Mouse (Mus musculus) thymus, postnatal 10 days (tissue): Measurements from ENCODE around the gene Slc35b3.

ENCODE experiments used
- DNase-seq, 2 experiments: peaks; one replicate each; pipeline ENCODE4 v3.0.0; 2021; ENCODE audit warnings: low spot score in 2 of 2

Slc35b3 gene

DNA sequence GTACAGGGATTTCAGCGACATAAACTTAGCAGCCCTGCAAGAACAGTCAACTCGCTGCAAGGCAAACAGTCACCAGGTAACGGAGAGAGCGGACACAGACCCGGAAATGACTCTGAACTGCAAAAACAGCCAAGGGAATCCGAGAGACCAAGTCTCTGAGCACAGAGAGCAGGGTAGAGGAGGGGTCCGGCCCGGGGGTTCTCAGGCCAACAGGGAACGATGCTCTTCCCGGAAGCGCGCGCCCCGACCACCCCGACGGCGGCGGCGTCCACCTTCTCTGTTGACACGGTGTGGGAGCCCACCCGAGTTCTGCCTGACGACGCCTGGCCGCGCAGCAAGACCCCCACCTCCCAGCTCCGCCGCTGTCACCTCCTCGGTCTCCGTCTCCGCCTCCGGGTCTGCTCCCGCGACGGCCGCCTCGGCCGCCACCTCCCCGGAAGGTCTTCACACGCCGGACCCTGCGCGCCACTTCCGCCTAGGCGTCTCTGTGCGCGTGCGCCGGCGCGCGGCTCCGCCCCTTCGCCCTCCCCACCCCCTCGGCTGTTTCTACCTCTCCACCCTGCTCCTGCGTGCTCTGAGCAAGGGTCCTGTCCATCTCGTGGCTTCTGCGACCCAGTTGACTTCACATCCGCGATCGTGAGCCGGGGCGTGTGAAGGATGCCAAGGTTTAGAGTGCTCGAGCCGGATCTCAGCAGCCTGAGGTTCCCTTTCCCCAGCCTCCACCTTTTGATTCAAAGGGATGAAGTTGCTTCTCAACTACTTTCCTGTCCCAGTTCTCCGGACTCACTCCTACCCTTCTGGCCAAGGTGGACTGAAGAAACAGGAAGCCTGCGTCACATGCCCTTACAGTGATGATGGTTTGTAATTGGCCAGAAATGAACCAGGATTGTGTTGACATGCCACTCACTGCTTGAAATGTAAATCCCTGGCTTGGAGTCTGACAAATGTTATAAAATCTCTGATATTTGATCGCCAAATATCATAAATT, at the start of gene Slc35b3:
Gene Slc35b3 (minus strand): TSS at position 813 of the 988 bp plus-strand sequence.
- DNase-seq = peak; percentile 75 to 87

DNA sequence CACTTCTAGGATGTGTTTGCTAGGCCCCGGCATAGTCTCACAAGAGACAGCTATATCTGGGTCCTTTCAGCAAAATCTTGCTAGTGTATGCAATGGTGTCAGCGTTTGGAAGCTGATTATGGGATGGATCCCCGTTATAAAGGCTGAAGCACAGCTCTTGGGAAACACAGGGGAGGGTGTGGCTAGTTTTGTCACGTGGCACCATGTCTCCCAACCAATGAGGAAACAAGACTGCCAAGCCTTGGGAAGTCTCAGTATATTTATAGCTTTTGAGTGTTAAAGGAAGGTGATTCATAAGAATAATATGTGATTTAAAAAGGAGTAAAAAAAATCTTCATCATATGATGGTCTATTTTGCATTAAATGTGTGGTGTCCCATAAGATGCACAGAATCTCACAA, 49.6 kb upstream of the Slc35b3 start:
- no peak for DNase-seq

DNA sequence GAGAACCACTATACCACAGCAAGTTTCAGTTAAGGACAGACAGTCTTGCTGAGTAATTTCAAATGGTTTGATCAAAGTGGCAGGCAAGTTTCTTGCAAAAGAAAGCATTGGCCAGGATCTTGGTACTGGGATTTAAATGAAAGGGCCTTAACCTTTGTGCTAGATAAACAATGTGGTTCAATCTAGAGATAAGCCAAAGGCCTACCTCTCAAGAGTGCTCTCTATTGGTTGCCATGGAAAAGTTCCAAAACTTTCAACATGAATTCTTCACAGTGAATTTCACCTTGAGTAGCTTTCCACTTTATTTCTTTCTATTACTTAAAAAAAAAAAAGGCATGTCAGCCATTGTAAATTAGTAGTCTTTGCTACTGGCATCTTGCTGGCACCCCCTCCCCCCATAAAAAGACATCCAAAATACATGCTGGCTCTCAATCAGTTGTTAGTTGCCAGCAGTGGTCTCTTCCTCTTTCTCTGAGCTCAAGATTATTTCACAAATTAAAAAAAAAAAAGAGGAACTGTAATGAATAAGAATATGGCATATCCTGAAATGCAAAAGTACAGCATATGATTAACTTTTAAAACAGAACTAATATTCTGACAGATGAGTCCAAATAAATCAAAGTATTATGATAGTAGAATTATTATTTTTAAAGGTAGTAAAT, 42.6 kb upstream of the Slc35b3 start:
- DNase-seq = no peak

- no peak for DNase-seq
Observed at GRCm38 (mm10) chr13:39002424-39002823, 41.7 kb upstream of the Slc35b3 start.

GRCm38 (mm10) chr13:39001434-39001833, 40.8 kb upstream of the Slc35b3 start:
- no peak for DNase-seq

DNA sequence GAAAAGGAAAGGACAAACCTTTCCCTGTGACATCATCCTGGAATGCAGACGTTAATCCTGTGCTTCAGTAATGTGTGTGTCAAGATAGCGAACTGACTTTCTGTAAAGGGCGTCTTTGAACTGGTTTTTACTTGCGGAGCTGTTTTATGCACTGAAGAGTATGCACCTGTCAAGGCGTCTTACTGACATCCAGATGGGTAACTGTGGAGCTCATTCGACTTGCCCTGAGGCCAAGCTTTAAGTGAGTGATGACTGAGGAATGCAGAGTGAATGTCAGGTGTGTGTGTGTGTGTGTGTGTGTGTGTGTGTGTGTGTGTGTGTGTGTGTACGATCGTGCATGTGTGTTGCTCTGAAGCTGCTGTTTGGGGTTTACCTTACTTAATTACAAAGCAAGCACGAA, 38.3 kb upstream of the Slc35b3 start:
- DNase-seq = no peak

- no peak for DNase-seq
Observed at GRCm38 (mm10) chr13:38992529-38992928, 31.9 kb upstream of the Slc35b3 start.

DNA sequence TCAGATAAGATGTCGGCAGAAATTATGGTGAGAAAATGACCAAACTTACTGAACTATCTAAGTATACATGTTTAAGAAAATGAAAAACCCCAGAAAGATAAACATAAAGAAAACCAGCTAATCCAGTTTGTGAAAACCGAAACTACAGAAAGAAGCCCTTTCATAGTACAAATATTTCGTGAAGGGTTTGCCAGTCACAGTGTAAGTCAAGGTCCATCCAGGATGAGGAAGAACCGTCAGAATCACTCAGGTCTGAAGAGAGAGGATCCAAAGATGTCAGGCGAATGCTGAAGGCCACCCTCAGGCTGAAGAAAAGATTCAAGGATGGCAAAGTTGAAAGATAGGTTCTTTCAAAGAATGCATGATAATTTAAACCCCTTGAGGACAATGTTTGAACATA, 23.1 kb upstream of the Slc35b3 start:
- DNase-seq = no peak

DNA sequence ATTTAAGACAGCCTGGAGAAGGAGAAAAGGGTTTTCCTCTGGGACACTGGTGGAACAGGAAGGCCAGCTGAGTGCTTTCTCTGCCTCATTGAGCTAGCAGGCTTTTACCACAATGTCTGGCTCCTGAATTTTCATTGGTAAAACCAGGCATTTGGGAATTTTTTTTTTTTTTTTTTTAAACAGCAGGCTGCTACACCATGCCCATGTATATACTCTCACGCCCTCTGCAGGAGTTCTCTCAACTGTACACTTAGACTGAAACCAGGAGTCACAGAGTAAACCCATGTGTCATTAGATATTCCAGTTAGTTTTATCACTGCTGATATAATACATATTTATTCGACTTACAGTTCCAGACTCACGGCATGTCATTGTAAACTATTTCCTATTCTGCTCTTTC, 20.2 kb upstream of the Slc35b3 start:
- no peak for DNase-seq

- DNase-seq = no peak
Observed at GRCm38 (mm10) chr13:38976978-38977377, 16.3 kb upstream of the Slc35b3 start.

DNA sequence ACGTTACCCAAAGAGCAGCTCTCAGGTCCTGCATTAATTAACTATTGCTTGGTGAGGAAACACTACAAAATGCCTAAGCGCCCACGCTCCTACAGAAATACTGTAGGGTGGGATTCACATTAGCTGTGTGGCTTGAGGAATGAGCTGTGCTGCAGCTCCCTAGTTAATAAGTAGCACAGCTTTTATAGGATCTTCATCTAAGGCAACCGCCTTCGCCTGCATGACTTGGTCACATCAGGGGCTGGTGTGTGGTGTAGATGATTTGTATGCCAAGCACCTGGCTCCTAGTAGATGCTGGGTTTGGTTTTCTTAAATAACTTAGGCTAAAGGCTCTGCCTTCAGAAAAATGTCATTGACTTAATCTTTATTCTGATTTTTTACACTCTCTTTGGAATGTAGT, 15.2 kb upstream of the Slc35b3 start:
- DNase-seq = no peak

GRCm38 (mm10) chr13:38972602-38973001, 11.9 kb upstream of the Slc35b3 start:
- no peak for DNase-seq

DNA sequence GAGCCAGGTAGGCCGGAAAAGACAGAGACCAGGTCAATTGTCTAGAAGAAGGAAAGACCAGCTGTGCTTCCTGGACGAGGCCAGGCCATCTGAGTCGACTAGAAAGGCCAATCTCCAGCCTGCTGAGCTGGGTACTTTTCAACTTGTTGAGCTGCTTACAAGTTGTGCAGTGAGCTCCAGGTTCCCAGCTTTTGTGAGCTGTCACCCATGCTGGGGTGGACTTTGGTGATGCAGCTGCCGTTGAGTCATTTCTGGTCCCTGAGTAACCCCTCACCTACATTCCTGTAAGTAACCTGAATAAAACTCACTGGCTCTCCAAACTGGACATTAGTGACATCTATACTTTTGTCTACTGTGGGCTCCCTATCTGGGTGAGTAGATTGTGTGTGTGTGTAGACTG, 10.4 kb upstream of the Slc35b3 start:
- no peak for DNase-seq

- no peak for DNase-seq
Observed at GRCm38 (mm10) chr13:38967518-38967917, 6.8 kb upstream of the Slc35b3 start.

- DNase-seq = no peak
Observed at GRCm38 (mm10) chr13:38966922-38967448, 6.3 kb upstream of the Slc35b3 start.

DNA sequence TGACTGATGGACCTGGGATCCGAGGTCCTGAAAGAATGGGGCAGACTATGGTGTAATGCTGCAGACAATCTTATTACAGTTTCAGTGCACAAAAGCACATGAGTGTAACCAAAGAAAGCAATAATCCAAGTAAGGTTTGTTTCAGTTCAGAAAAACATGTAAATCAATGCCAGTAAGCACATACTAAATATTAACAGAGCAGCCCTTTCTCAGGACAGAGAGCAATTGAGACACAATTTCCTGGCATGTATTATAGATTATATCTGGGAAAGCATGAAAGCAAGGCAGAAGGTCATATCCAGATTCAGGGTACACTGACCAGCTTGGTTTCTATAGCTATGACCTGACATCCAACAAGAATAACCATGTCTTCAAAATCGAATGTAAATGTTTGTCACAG, 2.1 kb upstream of the Slc35b3 start:
- no peak for DNase-seq

- no peak for DNase-seq
Observed at GRCm38 (mm10) chr13:38958037-38958436, 2.6 kb downstream of the Slc35b3 start.

GRCm38 (mm10) chr13:38946296-38947012, 14.2 kb downstream of the Slc35b3 start:
- DNase-seq = no peak

GRCm38 (mm10) chr13:38945767-38946166, 14.9 kb downstream of the Slc35b3 start:
- DNase-seq = no peak

DNA sequence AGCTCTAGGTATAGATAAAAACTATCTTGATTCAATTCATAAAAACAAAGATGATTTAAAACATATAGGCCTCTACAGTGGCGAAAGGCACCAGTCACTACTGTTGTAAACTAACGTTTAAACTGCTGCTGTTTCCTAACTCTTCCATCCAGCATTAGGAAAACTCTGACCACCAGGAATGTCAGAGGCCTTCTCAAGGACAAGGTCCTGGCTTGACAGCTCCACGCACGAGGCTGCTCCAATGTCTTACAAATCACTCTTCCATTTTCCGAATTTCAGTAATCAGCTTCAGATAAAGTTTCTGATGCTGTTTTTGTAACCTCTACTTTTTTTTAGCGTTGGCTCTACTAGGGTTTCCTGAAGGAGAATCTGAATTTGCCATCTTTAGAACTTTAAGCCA, 15.7 kb downstream of the Slc35b3 start:
- DNase-seq = no peak

GRCm38 (mm10) chr13:38941786-38942185, 18.9 kb downstream of the Slc35b3 start:
- DNase-seq = no peak

- DNase-seq = no peak
Observed at GRCm38 (mm10) chr13:38941280-38941679, 19.4 kb downstream of the Slc35b3 start.
